Mouse (Mus musculus) hindbrain, embryonic 12.5 days (tissue): ENCODE data around the gene Kat5. TPM values are rescaled to one million over a fixed set of nuclear protein-coding genes. Genes with fewer than 3 reads are reported as not detected.

Source experiments
- ATAC-seq: fragments of 200-750 bp; cut with Nextera tagmentation; 2 replicates; pipeline ENCODE4 v1.8.0; 2017; ENCODE audit warnings: moderate TSS enrichment; ENCODE audit not compliant: low FRiP score
- H3K27ac ChIP-seq: fragments of 300-500 bp; sonication (generic); 2 replicates; pipeline ENCODE4 v1.5.1; 2016; ENCODE audit warnings: mild to moderate bottlenecking
- H3K27me3 ChIP-seq: fragments of 300-500 bp; sonication (generic); 2 replicates; pipeline ENCODE4 v1.6.1; 2016; ENCODE audit warnings: mild to moderate bottlenecking
- H3K36me3 ChIP-seq: fragments of 300-500 bp; sonication (generic); 2 replicates; pipeline ENCODE4 v1.6.1; 2016; ENCODE audit warnings: mild to moderate bottlenecking
- H3K4me1 ChIP-seq: fragments of 300-500 bp; sonication (generic); 2 replicates; pipeline ENCODE4 v1.6.1; 2016
- H3K4me2 ChIP-seq: fragments of 300-500 bp; sonication (generic); replicated peaks from 2 replicates; pipeline ENCODE4 v1.6.1; 2016; ENCODE audit warnings: mild to moderate bottlenecking
- H3K4me3 ChIP-seq: fragments of 300-500 bp; sonication (generic); 2 replicates; pipeline ENCODE4 v1.5.1; 2016; ENCODE audit warnings: mild to moderate bottlenecking
- H3K9ac ChIP-seq: fragments of 300-500 bp; sonication (generic); 2 replicates; pipeline ENCODE4 v1.6.1; 2016; ENCODE audit warnings: mild to moderate bottlenecking, moderate library complexity
- H3K9me3 ChIP-seq: fragments of 300-500 bp; sonication (generic); replicated peaks from 2 replicates; pipeline ENCODE4 v1.6.1; 2016; ENCODE audit warnings: mild to moderate bottlenecking
- WGBS: fragments of 180-500 bp; shearing (Covaris S2); methylation state at CpG from one replicate; pipeline ENCODE4 v1.1.7; 2016; 5-methylcytosine and 5-hydroxymethylcytosine counted together
- polyA plus RNA-seq: library from polyadenylated mRNA; unstranded; fragments of >200 nt; fragmentation: Nextera tagmentation; extraction: Ambion mirVana; gene quantifications from 2 replicates; pipeline ENCODE4 v1.2.1, GENCODE M21; 2016

The Kat5 gene
- polyA plus RNA-seq, 1 experiment from 2014 or later = 73.2 TPM

DNA sequence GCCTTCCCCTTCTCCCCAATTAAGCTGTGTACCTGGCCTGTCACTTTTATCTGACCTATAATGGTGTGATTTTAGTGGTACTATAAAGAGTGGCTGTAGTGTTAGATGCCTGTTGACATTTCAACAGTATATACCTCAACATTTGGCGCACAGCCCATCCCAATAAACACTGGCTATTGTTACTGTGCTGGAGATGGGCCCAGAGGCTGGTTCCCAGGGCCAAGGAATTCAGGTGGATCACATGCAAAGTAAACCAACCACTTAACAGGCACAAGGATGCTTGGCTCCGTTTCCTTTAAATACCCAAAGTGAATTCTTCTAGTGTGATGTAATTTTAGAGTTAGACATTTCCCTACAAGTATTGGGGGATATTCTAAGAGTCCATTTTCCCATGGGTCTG lies 4.9 kb upstream of the Kat5 start:
- no peak overlapping the region for H3K27ac ChIP-seq
- no peak overlapping the region for H3K9ac ChIP-seq
- no peaks in the 10 kb centered on the region for H3K9me3 ChIP-seq
- no peak for ATAC-seq
- H3K4me2 ChIP-seq = no peak overlapping the region
- no peaks in the 10 kb centered on the region for H3K36me3 ChIP-seq
- 84% methylated on average over 2 of the region's 2 CpGs for WGBS
- peaks cover 7% of the 10 kb centered on the region; the same call in 1 of the 2 replicates for H3K4me1 ChIP-seq
- peaks cover 24% of the 10 kb centered on the region; the same call in 1 of the 2 replicates for H3K27me3 ChIP-seq
- no peak overlapping the region for H3K4me3 ChIP-seq

DNA sequence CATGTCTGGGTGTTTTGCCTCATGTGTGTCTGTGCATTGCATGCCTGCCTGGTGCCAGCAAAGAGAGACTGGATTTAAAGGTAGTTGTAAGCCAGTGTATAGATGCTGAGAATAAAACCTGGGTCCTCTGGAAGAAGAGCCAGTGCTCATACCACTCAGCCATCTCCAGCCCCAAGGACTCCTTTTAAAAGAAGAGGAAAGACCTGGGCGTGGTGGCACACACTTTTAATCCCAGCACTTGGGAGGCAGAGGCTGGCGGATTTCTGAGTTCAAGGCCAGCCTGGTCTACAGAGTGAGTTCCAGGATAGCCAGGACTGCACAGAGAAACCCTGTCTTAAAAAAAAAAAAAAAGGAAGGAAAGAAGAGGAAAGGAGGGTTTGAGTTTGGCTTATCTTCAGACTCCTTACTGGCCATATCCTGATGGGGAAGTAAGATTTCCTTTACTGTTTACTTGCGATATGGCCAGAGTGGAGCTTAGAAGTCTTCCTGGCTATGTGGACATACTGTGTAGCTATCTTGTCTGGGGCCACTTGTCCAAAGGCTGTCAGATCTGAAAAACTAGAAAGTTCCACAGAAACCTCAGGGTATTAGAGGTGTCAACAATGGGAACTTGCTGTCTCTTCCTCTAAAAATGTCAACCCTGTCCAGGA lies 2.9 kb upstream of the Kat5 start:
- 73% methylated on average over 3 of the region's 3 CpGs for WGBS
- peaks cover 22% of the 10 kb centered on the region for H3K4me1 ChIP-seq

DNA sequence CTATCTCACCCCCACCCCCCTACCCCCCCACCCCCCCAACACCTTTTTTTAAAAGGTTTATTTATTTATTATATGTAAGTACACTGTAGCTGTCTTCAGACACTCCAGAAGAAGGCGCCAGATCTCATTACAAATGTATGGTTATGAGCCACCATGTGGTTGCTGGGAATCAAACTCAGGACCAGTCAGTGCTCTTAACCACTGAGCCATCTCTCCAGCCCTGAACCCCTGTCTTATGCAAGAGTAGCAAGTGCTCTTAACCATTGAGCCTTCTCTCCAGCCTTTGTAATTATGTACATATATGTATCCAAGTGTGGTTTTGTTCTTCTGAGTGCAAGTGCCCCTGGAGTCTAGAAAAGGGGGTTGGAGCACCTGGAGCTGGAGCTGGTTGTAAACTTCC lies 1.9 kb upstream of the Kat5 start:
- ATAC-seq = no peak
- Histone ChIP-seq H3K4me2 (no peak overlapping the region), H3K27me3 (peaks cover 16% of the 10 kb centered on the region; the same call in 1 of the 2 replicates), H3K4me3 (no peak overlapping the region), H3K9me3 (no peaks in the 10 kb centered on the region), H3K9ac (no peak overlapping the region), H3K27ac (no peak overlapping the region), H3K4me1 (peaks cover 24% of the 10 kb centered on the region), H3K36me3 (peaks cover 20% of the 10 kb centered on the region)
- WGBS = 79% methylated on average over 1 of the region's 1 CpGs

More for the DNA sequence above, 2.9 kb upstream of the Kat5 start:
- H3K9ac ChIP-seq = no peak overlapping the region
- ATAC-seq = no peak
- no peak overlapping the region for H3K27ac ChIP-seq
- peaks cover 16% of the 10 kb centered on the region; the same call in 1 of the 2 replicates for H3K27me3 ChIP-seq
- no peaks in the 10 kb centered on the region for H3K9me3 ChIP-seq
- H3K4me3 ChIP-seq = no peak overlapping the region
- no peak overlapping the region for H3K4me2 ChIP-seq
- peaks cover 11% of the 10 kb centered on the region for H3K36me3 ChIP-seq

DNA sequence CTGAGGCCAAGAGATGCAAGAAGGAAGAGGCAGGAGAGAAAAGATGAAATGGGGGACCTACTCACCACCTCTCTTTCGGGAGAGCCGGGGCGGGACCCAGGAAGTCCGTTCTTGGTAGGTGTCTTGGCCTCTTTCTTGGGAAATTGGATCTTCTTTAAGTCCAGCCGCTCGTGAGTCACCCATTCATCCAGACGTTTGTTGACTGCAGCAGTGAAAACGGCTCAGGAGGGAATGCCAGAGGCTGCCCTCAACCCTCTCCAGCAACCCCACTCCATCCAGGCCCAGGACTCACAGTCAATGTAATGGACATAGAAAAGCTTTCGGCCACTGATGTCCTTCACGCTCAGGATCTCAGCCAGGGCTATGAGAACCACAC lies 878 bp downstream of the Kat5 start:
- Histone ChIP-seq H3K4me3 (peak overlapping the region; percentile 70), H3K4me2 (peak overlapping the region; percentile 72), H3K27ac (peak overlapping the region; percentile 98), H3K36me3 (peaks cover 48% of the 10 kb centered on the region), H3K4me1 (peaks cover 25% of the 10 kb centered on the region), H3K9ac (peak overlapping the region; percentile 78), H3K27me3 (peaks cover 4% of the 10 kb centered on the region; the same call in 1 of the 2 replicates), H3K9me3 (no peaks in the 10 kb centered on the region)
- no peak for ATAC-seq
- WGBS = 65% methylated on average over 10 of the region's 10 CpGs

DNA sequence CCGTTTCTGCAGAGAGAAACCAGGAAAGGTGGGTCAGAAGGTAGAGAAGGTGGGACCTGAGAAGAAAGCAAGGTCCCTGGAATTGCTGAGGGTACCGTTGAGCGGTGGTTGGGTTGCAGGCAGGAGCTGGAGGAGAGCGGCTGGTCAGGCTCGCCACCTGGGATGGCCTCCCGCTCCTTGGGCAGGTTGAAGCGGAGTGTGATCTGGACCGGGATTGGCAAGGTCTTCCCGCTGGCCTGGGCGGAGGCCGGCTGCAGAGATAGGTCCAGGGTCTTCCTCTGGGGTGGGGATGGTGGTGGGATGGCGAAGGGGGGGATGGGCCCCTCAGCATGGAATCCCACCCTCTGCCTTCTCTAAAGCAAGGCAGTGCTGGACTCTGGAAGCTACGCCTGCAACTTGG lies 1.3 kb downstream of the Kat5 start:
- Histone ChIP-seq H3K27ac (peak overlapping the region; percentile 98), H3K36me3 (peaks cover 53% of the 10 kb centered on the region), H3K4me1 (peaks cover 29% of the 10 kb centered on the region), H3K4me3 (peak overlapping the region; percentile 70), H3K9ac (peak overlapping the region; percentile 78), H3K4me2 (peak overlapping the region; percentile 72), H3K9me3 (no peaks in the 10 kb centered on the region), H3K27me3 (no peaks in the 10 kb centered on the region)
- 92% methylated on average over 13 of the region's 13 CpGs for WGBS
- ATAC-seq = no peak

DNA sequence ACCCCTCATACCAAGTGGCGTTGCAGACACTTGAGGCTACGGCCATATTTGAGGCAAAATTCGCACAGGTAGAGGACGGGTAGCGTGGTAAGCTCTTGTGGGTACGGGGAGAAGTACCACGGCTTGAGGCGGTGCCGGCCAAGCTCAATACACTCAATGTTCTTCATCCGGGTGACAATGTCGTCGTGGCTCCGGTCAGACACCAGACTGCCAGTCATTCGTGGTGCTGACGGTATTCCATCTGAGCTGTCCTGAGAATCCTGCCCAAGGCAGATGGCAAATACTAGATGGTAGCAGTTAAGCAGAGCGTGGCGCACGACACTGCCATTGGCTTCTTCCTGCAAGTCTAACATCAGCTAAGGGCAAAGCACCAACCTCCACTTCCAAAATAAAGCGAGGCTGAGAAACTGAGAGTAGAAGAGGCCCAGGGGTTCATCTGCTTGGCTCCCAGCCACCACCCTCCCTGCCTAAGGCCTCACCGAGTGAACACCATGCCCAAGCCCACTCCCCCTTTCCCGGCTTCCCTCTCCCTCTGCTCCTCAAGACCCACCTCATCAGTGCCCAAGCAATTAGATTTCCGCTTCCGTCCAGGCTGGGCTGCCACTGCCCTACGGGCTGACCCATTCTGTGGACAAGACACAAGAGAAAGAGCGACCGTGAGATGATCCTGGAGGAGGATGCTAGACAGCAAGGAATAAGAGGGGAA lies 2.2 kb downstream of the Kat5 start:
- Histone ChIP-seq H3K9me3 (no peaks in the 10 kb centered on the region), H3K4me3 (no peak overlapping the region; the same call in 1 of the 2 replicates), H3K4me2 (peak overlapping the region; percentile 72; the same call in 1 of the 2 replicates), H3K9ac (peak overlapping the region; percentile 78; the same call in 1 of the 2 replicates), H3K27ac (no peak overlapping the region), H3K4me1 (peaks cover 38% of the 10 kb centered on the region), H3K36me3 (peaks cover 60% of the 10 kb centered on the region), H3K27me3 (no peaks in the 10 kb centered on the region)
- no peak for ATAC-seq
- 97% methylated on average over 26 of the region's 26 CpGs for WGBS

DNA sequence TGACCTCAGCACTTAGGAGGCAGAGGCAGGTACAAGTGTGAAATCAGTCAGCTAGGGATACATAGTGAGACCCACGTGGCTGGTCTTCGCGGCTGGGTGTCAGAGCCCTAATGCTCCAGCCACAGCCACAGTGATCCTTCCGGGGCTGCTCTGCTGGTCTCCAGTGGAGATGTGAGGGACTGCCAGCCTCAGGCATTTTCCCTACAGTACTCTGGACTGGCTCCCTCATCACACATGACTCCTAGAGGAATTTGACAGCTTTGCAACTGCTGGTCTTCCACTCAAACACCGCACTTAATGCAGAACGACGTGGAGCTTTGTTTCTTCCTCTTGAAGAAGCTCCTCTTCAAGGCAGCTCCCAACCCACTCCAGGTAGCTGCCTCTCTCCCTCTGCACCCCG lies 3.8 kb downstream of the Kat5 start:
- H3K27ac ChIP-seq = no peak overlapping the region
- peaks cover 60% of the 10 kb centered on the region for H3K36me3 ChIP-seq
- no peak overlapping the region for H3K9ac ChIP-seq
- ATAC-seq = no peak
- no peak overlapping the region for H3K4me2 ChIP-seq
- no peaks in the 10 kb centered on the region for H3K27me3 ChIP-seq
- peaks cover 45% of the 10 kb centered on the region for H3K4me1 ChIP-seq
- WGBS = 89% methylated on average over 8 of the region's 8 CpGs
- H3K4me3 ChIP-seq = no peak overlapping the region
- no peaks in the 10 kb centered on the region for H3K9me3 ChIP-seq

DNA sequence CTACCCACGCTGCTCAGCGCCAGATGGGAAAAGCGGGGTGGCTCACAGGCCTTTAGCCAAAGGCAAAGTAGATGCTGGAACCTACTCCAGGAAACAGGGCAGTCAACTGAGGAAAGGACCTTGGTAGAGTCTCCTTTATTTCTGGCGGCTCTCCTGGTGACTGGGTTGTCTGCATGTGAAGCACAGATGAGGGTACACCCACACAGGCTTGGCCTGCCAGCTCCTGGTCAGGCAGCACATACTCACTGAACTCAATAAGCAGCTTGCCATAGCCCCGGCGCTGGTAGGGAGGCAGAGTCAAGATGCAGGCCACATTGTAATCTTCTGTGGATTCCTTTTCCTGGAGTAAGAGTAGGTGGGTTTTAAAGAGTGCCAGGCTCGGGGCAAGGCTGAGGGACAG lies 4.9 kb downstream of the Kat5 start:
- Histone ChIP-seq H3K27me3 (no peaks in the 10 kb centered on the region), H3K4me1 (peaks cover 39% of the 10 kb centered on the region), H3K27ac (no peak overlapping the region), H3K9me3 (no peaks in the 10 kb centered on the region), H3K36me3 (peaks cover 60% of the 10 kb centered on the region), H3K4me2 (no peak overlapping the region), H3K4me3 (no peak overlapping the region), H3K9ac (no peak overlapping the region)
- no peak for ATAC-seq
- WGBS = 92% methylated on average over 7 of the region's 7 CpGs

DNA sequence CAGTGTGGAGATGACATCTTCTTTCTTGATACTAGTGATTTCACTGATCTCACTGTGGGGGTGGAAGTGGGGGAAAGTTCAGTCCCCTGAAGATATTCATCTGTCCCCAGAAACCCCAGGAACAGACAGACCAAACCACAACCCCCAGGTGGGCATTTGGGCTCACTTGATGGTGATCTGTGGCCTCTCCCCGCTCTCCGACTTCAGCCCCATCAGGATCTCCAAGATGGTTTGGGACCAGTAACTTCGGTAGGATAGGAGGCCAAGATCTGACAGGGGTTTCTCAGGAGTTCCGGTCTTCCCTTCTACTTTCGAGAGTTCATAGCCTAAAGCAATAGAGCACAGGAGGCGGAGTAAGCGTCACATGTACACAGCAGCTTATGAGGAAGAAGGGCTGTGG lies 6.4 kb downstream of the Kat5 start:
- Histone ChIP-seq H3K4me2 (0 out of 2 replicates have a peak overlapping the region, but pooled peaks have one; percentile 13), H3K9ac (no peak overlapping the region), H3K36me3 (peaks cover 57% of the 10 kb centered on the region), H3K27ac (no peak overlapping the region), H3K9me3 (no peaks in the 10 kb centered on the region), H3K4me3 (no peak overlapping the region), H3K4me1 (peaks cover 31% of the 10 kb centered on the region), H3K27me3 (no peaks in the 10 kb centered on the region)
- no peak for ATAC-seq
- WGBS = 88% methylated on average over 7 of the region's 7 CpGs

DNA sequence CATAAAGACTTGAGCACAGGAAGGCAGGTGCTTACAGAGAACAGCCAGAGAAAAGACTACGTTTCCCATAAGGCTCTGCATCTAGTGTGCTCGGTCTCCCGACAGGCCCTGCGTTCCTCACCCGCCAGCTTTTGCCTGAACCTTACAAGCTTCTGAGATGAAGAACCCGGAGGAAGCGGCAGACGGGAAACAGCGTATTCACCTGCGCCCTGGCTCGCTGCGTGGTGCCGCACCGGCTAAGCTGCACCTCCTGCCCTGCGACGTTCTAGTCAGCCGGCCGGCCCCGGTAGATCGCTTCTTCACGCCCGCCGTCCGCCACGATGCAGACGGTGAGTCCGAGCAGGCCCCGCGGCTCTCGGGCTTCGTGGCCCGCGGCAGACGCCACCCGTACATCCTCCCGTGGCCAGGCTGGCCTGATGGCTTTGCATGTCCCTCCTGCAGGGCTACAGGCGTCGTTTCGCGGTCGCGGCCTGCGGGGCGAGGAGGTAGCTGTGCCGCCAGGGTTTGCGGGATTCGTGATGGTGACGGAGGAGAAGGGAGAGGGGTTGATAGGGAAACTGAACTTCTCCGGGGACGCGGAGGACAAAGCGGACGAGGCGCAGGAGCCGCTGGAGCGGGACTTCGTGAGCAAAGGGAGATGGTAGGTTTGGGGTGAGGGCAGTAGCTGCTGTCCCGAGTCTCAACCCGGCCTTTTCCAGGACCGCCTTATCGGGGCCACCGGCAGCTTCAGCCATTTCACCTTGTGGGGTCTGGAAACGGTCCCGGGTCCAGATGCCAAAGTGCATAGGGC lies 8.1 kb downstream of the Kat5 start, which contains the start of gene Rnaseh2c:
Gene Rnaseh2c, plus strand, starts transcription at position 122 of the 790 bp plus-strand sequence.
- ATAC-seq = peak; percentile 88
- Histone ChIP-seq H3K4me2 (peak within 1 kb of the TSS; percentile 87), H3K27ac (peak within 1 kb of the TSS; percentile 89), H3K36me3 (peaks cover 40% of the 10 kb centered on the region), H3K9ac (peak within 1 kb of the TSS; percentile 95), H3K4me1 (peaks cover 22% of the 10 kb centered on the region), H3K27me3 (no peaks in the 10 kb centered on the region), H3K9me3 (no peaks in the 10 kb centered on the region), H3K4me3 (peak within 1 kb of the TSS; percentile 77)
- under 1% methylated on average over 64 of the region's 64 CpGs for WGBS

DNA sequence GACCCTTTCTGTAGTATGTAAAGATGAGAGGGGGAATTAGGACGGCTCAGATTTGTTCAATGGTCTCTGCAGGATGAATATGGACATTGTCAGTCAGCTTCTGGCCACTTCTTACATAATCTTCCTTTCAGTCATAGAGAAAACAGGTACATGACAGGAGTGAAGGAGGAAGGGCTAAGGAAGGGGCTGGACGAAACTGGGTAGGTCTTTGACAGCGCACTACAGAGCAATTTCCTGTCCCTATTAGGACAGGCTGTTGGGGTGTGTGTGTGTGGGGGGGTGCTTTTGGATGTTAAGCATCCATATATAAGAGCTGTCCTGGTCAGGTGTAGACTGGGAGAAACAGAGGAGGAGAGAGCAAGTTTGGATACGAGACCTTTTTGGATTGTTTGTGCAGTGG lies 10.8 kb downstream of the Kat5 start:
- no peak overlapping the region for H3K4me2 ChIP-seq
- no peak overlapping the region for H3K27ac ChIP-seq
- H3K9me3 ChIP-seq = no peaks in the 10 kb centered on the region
- no peak overlapping the region for H3K9ac ChIP-seq
- no peaks in the 10 kb centered on the region for H3K27me3 ChIP-seq
- ATAC-seq = no peak
- H3K36me3 ChIP-seq = peaks cover 13% of the 10 kb centered on the region
- 75% methylated on average over 4 of the region's 4 CpGs for WGBS
- no peak overlapping the region for H3K4me3 ChIP-seq
- H3K4me1 ChIP-seq = peaks cover 21% of the 10 kb centered on the region

DNA sequence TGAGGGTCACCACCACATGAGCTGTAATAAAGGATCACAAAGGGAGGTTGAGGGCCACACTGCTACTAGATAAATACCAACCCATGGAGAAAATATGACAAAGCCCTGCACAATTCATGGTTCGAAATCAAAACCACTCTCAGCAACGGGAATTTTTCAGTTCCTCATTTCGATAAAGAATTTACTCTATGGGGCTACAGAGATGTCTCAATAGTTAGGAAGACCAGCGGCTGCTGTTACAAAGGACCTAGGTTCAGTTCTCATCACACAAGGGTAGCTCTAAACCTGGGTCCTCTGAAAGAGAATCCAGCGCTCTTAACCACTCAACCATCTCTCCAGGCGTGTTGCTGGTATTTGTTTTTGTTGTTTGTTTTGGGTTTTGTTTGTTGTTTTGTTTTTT lies 18.1 kb downstream of the Kat5 start:
- Histone ChIP-seq H3K9me3 (no peaks in the 10 kb centered on the region), H3K4me2 (no peak overlapping the region), H3K36me3 (no peaks in the 10 kb centered on the region), H3K4me1 (no peaks in the 10 kb centered on the region), H3K27ac (no peak overlapping the region), H3K9ac (no peak overlapping the region), H3K27me3 (no peaks in the 10 kb centered on the region), H3K4me3 (no peak overlapping the region)
- ATAC-seq = no peak
- 86% methylated on average over 6 of the region's 6 CpGs for WGBS
